In the genomic region with DNA sequence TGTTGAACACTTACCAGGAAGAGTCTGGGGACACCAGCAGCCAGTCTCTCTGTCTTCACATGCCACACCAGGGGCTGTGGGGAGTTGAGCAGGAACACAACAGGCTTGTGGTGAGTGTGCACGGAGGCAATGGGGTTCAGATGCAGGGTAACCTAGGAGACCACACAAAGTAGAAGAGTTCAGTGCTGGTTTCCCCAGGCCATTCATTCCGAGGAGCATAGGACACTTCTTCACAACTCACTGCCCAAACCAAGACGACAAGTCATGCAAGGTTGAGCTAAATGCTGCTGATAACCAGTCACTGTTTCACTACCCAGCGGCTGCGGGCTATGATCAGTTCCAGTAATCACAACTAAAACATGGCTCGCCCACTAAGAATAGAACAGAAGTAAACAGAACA, we compare ENCODE assay signal across 11 mouse cellular contexts.
A peak's percentile ranks its signal among the peaks of the same experiment; 100 is the strongest.
DNase-seq lines count a peak whose midpoint lies in the region; ATAC-seq and TF ChIP-seq lines count a peak whose summit lies in the region.
"Had no signal": no experiment of that assay in that cellular context is flagged by ENCODE, and none has a peak within 500 bp of the region (broad histone marks: within the 10 kb centered on the region; RNA-seq: fewer than 3 reads in every experiment).

No protein-coding gene starts in this region.

- peaks cover 21% of the 10 kb centered on the region for H3K4me1 ChIP-seq in hindbrain, embryonic 10.5 days (replicated peaks)
- H3K4me1 ChIP-seq in hindbrain, embryonic 13.5 days (replicated peaks) = peaks cover 11% of the 10 kb centered on the region
- peaks cover 14% of the 10 kb centered on the region for H3K4me1 ChIP-seq in stomach, embryonic 15.5 days
- H3K4me1 ChIP-seq in stomach, postnatal 0 days (replicated peaks; ENCODE audit: control insufficient read depth, insufficient read depth) = no peaks in the 10 kb centered on the region
- H3K4me1 ChIP-seq in intestine, embryonic 15.5 days (replicated peaks) = peaks cover 17% of the 10 kb centered on the region

- no peak for ATAC-seq in hindbrain, embryonic 13.5 days (ENCODE audit: low FRiP score)
- no peak for ATAC-seq in stomach, embryonic 15.5 days (ENCODE audit: insufficient read depth, low FRiP score, low read depth)
- no peak for ATAC-seq in stomach, postnatal 0 days (ENCODE audit: low FRiP score, low TSS enrichment)
- no peak for ATAC-seq in intestine, embryonic 15.5 days
- ATAC-seq: midbrain, embryonic 13.5 days had no signal

- H3K9ac ChIP-seq in hindbrain, embryonic 13.5 days = no peak overlapping the region
- no peak overlapping the region for H3K9ac ChIP-seq in stomach, embryonic 15.5 days
- H3K9ac ChIP-seq in stomach, postnatal 0 days (ENCODE audit: low read length) = no peak overlapping the region
- H3K9ac ChIP-seq in intestine, embryonic 15.5 days = no peak overlapping the region
- H3K9ac ChIP-seq: hindbrain, embryonic 12.5 days; limb, embryonic 13.5 days; midbrain, embryonic 13.5 days had no signal

- no peaks in the 10 kb centered on the region for H3K9me3 ChIP-seq in hindbrain, embryonic 10.5 days
- no peaks in the 10 kb centered on the region for H3K9me3 ChIP-seq in hindbrain, embryonic 13.5 days
- H3K9me3 ChIP-seq in stomach, embryonic 15.5 days = no peaks in the 10 kb centered on the region
- no peaks in the 10 kb centered on the region for H3K9me3 ChIP-seq in stomach, postnatal 0 days (ENCODE audit: control insufficient read depth, low read length)
- H3K9me3 ChIP-seq in intestine, embryonic 15.5 days = no peaks in the 10 kb centered on the region
- H3K9me3 ChIP-seq: hindbrain, embryonic 12.5 days; limb, embryonic 13.5 days; midbrain, embryonic 13.5 days had no signal

- peak overlapping the region; percentile 66 for H3K27ac ChIP-seq in hindbrain, embryonic 10.5 days
- no peak overlapping the region for H3K27ac ChIP-seq in hindbrain, embryonic 13.5 days
- H3K27ac ChIP-seq in stomach, embryonic 15.5 days = peak overlapping the region; percentile 18; the same call in 1 of the 2 replicates
- no peak overlapping the region for H3K27ac ChIP-seq in stomach, postnatal 0 days (replicated peaks)
- H3K27ac ChIP-seq in intestine, embryonic 15.5 days = peak overlapping the region; percentile 1
- H3K27ac ChIP-seq: hindbrain, embryonic 12.5 days; limb, embryonic 13.5 days; midbrain, embryonic 13.5 days had no signal

- no peak overlapping the region for H3K4me3 ChIP-seq in hindbrain, embryonic 10.5 days
- H3K4me3 ChIP-seq in hindbrain, embryonic 13.5 days = no peak overlapping the region
- H3K4me3 ChIP-seq in stomach, embryonic 15.5 days (replicated peaks) = no peak overlapping the region
- H3K4me3 ChIP-seq in stomach, postnatal 0 days (ENCODE audit: low read depth, low read length) = no peak overlapping the region
- no peak overlapping the region for H3K4me3 ChIP-seq in intestine, embryonic 15.5 days (replicated peaks)
- H3K4me3 ChIP-seq: hindbrain, embryonic 12.5 days; limb, embryonic 13.5 days; midbrain, embryonic 13.5 days had no signal

- H3K4me2 ChIP-seq in hindbrain, embryonic 13.5 days = no peak overlapping the region
- no peak overlapping the region for H3K4me2 ChIP-seq in stomach, embryonic 15.5 days
- no peak overlapping the region for H3K4me2 ChIP-seq in stomach, postnatal 0 days (replicated peaks; ENCODE audit: low read depth)
- H3K4me2 ChIP-seq in intestine, embryonic 15.5 days (replicated peaks) = no peak overlapping the region
- H3K4me2 ChIP-seq: hindbrain, embryonic 12.5 days; limb, embryonic 13.5 days; midbrain, embryonic 13.5 days had no signal

- no peak for TF ChIP-seq EP300 in stomach, postnatal 0 days (optimal IDR thresholded peaks at IDR 0.05)

- H3K27me3 ChIP-seq in hindbrain, embryonic 10.5 days (ENCODE audit: insufficient read depth, poor library complexity, severe bottlenecking) = no peaks in the 10 kb centered on the region
- no peaks in the 10 kb centered on the region for H3K27me3 ChIP-seq in hindbrain, embryonic 13.5 days
- H3K27me3 ChIP-seq in stomach, embryonic 15.5 days (replicated peaks) = no peaks in the 10 kb centered on the region
- no peaks in the 10 kb centered on the region for H3K27me3 ChIP-seq in stomach, postnatal 0 days (ENCODE audit: control insufficient read depth, insufficient read depth, low read length)
- no peaks in the 10 kb centered on the region for H3K27me3 ChIP-seq in intestine, embryonic 15.5 days (replicated peaks)
- H3K27me3 ChIP-seq: hindbrain, embryonic 12.5 days; limb, embryonic 13.5 days; midbrain, embryonic 13.5 days had no signal

- H3K36me3 ChIP-seq in hindbrain, embryonic 10.5 days = no peaks in the 10 kb centered on the region
- H3K36me3 ChIP-seq in hindbrain, embryonic 13.5 days = no peaks in the 10 kb centered on the region
- H3K36me3 ChIP-seq in stomach, embryonic 15.5 days = no peaks in the 10 kb centered on the region
- no peaks in the 10 kb centered on the region for H3K36me3 ChIP-seq in stomach, postnatal 0 days (ENCODE audit: control insufficient read depth, insufficient read depth, low read length)
- H3K36me3 ChIP-seq in intestine, embryonic 15.5 days = no peaks in the 10 kb centered on the region
- H3K36me3 ChIP-seq: hindbrain, embryonic 12.5 days; limb, embryonic 13.5 days; midbrain, embryonic 13.5 days had no signal

- TF ChIP-seq CTCF in stomach, postnatal 0 days (IDR thresholded peaks at IDR 0.05; ENCODE audit: low read depth) = no peak

- no peak for DNase-seq in hindbrain, embryonic 10.5 days (ENCODE audit: low spot score)
- DNase-seq in stomach, postnatal 0 days (ENCODE audit: low spot score) = no peak
- DNase-seq in thymus, postnatal 36 days = peak; percentile 21 to 37
- no peak for DNase-seq in frontal cortex, postnatal 14 days (ENCODE audit: low spot score in 2 of 2)
- DNase-seq in right cerebral cortex, postnatal 14 days = no peak

- 25% methylated on average over 6 of the region's 6 CpGs for WGBS in hindbrain, embryonic 10.5 days
- WGBS in hindbrain, embryonic 13.5 days = 25% methylated on average over 6 of the region's 6 CpGs
- 46% methylated on average over 6 of the region's 6 CpGs for WGBS in stomach, embryonic 15.5 days
- WGBS in stomach, postnatal 0 days = 30% methylated on average over 6 of the region's 6 CpGs
- 48% methylated on average over 6 of the region's 6 CpGs for WGBS in intestine, embryonic 15.5 days

Comparison
In these comparisons a context has a peak if more than half of its experiments do, and no peak if none do; other contexts are left out.
1. H3K27ac ChIP-seq: peak in hindbrain, embryonic 10.5 days (single experiment), stomach, embryonic 15.5 days (single experiment) and intestine, embryonic 15.5 days (single experiment); none in hindbrain, embryonic 13.5 days (single experiment) and stomach, postnatal 0 days (single experiment).
2. DNase-seq: peak in thymus, postnatal 36 days (2 of 2); none in hindbrain, embryonic 10.5 days (single experiment), stomach, postnatal 0 days (single experiment), frontal cortex, postnatal 14 days (0 of 2) and right cerebral cortex, postnatal 14 days (single experiment).